Mouse (Mus musculus): ENCODE data around the gene Ntrk3. TPM values are rescaled to one million over a fixed set of nuclear protein-coding genes. Genes with fewer than 3 reads are reported as not detected.

Gene Ntrk3
- polyA plus RNA-seq, 1 experiment from 2014 or later = 2.6 TPM

DNA sequence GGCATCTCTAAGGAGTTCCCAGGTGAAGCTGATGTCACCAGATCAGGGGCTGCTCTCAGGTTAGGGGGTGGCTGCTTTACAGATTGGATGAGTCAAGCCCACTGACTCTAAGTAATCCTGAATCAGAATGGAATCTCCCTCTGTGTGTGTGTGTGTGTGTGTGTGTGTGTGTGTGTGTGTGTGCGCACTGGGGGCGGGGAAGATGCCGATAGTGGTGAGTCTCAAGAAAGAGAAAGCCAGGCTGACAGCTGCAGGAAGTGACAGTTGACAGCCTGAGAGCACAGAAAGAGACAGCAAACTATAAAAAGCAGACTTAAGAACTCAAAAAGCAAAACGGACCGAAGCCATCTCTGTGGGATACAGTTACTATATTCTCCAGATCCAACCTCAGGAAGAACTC lies 18.7 kb downstream of the Ntrk3 start:
- WGBS = 76% methylated on average over 5 of the region's 5 CpGs
- Histone ChIP-seq H3K27me3 (no peaks in the 10 kb centered on the region), H3K9me3 (no peaks in the 10 kb centered on the region), H3K27ac (no peak overlapping the region), H3K4me1 (no peaks in the 10 kb centered on the region), H3K4me3 (no peak overlapping the region), H3K4me2 (replicated peaks) (no peak overlapping the region), H3K9ac (no peak overlapping the region), H3K36me3 (no peaks in the 10 kb centered on the region)
- ATAC-seq (ENCODE audit: insufficient number of reproducible peaks, insufficient read depth, low FRiP score, low TSS enrichment) = no peak

DNA sequence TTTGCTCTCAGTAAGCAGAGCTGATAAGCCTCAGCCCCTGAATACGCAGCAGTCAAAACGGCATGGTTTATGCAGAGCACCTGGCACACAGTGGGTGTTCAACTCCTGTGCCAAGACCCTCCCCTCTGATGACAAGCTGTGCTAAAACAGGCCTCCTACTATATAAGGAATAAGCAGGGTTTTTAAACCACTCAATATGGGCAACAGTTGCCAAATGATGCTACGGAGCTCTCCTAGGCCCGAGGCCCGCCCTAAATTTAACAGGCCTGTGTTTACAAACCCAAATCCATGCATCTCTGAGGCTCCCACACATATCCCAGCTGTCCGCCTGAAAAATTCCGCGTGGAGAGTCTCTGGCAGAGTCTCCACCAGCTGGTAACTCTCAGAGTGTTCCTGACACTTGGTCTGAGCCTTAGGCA lies 19.6 kb downstream of the Ntrk3 start:
- no peak overlapping the region for H3K27ac ChIP-seq
- no peak overlapping the region for H3K4me2 ChIP-seq (replicated peaks)
- no peaks in the 10 kb centered on the region for H3K36me3 ChIP-seq
- ATAC-seq (ENCODE audit: insufficient number of reproducible peaks, insufficient read depth, low FRiP score, low TSS enrichment) = no peak
- no peaks in the 10 kb centered on the region for H3K4me1 ChIP-seq
- H3K27me3 ChIP-seq = no peaks in the 10 kb centered on the region
- WGBS = 81% methylated on average over 8 of the region's 8 CpGs
- H3K4me3 ChIP-seq = no peak overlapping the region
- H3K9me3 ChIP-seq = no peaks in the 10 kb centered on the region
- no peak overlapping the region for H3K9ac ChIP-seq

DNA sequence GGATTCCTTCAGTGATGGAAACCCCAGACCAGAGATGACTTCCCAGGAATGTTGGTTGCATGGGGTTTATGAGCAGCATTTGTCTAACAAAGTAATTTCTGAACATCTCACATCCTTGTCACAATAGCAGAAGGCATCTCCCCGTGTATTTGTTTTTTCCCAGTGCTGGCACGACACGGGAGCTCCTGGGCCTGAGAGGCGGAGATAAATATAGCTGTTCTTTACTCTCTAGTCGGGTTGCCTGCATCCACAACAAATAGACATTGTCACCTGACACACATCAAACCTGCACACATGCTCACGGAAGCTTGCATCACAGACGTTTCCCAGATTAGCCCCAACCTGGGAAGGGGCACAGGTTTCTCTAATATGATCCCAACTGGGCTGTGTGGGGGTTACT lies 30.1 kb downstream of the Ntrk3 start:
- Histone ChIP-seq H3K36me3 (no peaks in the 10 kb centered on the region), H3K4me3 (no peak overlapping the region), H3K27ac (no peak overlapping the region), H3K4me1 (no peaks in the 10 kb centered on the region), H3K27me3 (no peaks in the 10 kb centered on the region), H3K9ac (no peak overlapping the region), H3K4me2 (replicated peaks) (no peak overlapping the region), H3K9me3 (no peaks in the 10 kb centered on the region)
- 81% methylated on average over 7 of the region's 7 CpGs for WGBS
- ATAC-seq (ENCODE audit: insufficient number of reproducible peaks, insufficient read depth, low FRiP score, low TSS enrichment) = no peak

DNA sequence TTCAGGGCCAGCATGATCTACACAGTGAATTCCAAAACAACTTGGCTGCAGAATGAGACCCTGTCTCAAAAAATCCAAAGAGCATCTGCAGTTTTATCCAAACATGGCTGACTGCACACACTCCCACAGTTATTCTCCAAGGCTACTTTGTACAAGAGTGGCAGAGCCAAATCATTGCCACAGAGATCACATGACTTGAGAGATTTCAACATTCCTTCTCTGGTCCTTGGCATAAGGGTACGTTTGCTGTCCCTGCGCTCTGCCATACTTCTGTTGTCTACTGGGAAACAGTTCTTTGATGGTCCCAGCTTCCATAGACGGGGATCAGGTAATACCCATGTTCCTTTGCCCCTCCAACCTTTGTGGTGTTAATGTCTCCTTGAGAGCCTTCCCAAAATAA lies 30.7 kb downstream of the Ntrk3 start:
- H3K27me3 ChIP-seq = no peaks in the 10 kb centered on the region
- H3K9me3 ChIP-seq = no peaks in the 10 kb centered on the region
- no peaks in the 10 kb centered on the region for H3K4me1 ChIP-seq
- 88% methylated on average over 3 of the region's 3 CpGs for WGBS
- no peak for ATAC-seq (ENCODE audit: insufficient number of reproducible peaks, insufficient read depth, low FRiP score, low TSS enrichment)
- H3K4me2 ChIP-seq (replicated peaks) = no peak overlapping the region
- H3K27ac ChIP-seq = no peak overlapping the region
- H3K9ac ChIP-seq = no peak overlapping the region
- H3K36me3 ChIP-seq = no peaks in the 10 kb centered on the region
- H3K4me3 ChIP-seq = no peak overlapping the region

DNA sequence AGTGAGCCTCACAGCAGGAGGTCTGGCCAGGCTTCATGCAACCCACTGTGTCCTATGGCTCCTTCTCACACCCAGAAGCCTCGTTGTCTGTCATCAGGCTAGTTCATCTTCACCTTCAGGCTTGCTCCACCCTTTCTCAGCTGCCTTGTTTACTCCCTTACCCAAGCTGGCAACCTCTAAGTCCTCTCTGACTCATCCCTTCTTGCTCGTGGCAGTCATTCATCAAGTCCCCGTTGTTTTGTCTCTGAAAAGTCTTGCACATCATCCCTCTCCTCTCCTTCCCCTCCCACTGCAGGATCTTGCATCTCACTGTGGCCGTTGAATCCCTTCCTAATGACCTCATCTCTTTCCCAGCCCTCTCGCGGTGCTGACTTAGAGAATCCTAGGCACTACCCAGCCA lies 35.1 kb downstream of the Ntrk3 start:
- 70% methylated on average over 6 of the region's 6 CpGs for WGBS
- H3K4me1 ChIP-seq = no peaks in the 10 kb centered on the region
- H3K4me2 ChIP-seq (replicated peaks) = no peak overlapping the region
- ATAC-seq (ENCODE audit: insufficient number of reproducible peaks, insufficient read depth, low FRiP score, low TSS enrichment) = no peak
- no peak overlapping the region for H3K9ac ChIP-seq
- H3K36me3 ChIP-seq = no peaks in the 10 kb centered on the region
- H3K4me3 ChIP-seq = no peak overlapping the region
- H3K27me3 ChIP-seq = no peaks in the 10 kb centered on the region
- no peak overlapping the region for H3K27ac ChIP-seq
- H3K9me3 ChIP-seq = no peaks in the 10 kb centered on the region

DNA sequence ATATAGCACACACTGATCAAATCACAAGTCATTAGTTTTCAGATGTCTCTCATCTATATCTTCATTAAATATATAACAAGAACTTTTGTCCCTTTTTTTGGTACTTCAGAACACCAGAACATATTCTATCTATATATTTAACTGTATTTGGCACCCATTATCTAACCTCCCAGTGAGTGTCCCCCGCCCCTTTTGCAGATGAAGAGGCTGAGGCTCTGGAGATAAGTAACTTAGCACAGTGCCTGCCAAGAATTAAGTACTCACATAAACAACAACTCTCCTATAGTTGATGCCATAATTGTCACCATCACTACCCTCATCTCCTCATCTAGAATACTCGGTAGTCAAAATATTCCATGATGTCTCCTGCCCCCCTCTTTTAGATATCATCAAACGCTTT lies 42.6 kb downstream of the Ntrk3 start:
- 83% methylated on average over 3 of the region's 3 CpGs for WGBS
- Histone ChIP-seq H3K9me3 (no peaks in the 10 kb centered on the region), H3K4me3 (no peak overlapping the region), H3K9ac (no peak overlapping the region), H3K4me1 (no peaks in the 10 kb centered on the region), H3K27me3 (no peaks in the 10 kb centered on the region), H3K27ac (no peak overlapping the region), H3K36me3 (no peaks in the 10 kb centered on the region), H3K4me2 (replicated peaks) (no peak overlapping the region)
- ATAC-seq (ENCODE audit: insufficient number of reproducible peaks, insufficient read depth, low FRiP score, low TSS enrichment) = no peak

DNA sequence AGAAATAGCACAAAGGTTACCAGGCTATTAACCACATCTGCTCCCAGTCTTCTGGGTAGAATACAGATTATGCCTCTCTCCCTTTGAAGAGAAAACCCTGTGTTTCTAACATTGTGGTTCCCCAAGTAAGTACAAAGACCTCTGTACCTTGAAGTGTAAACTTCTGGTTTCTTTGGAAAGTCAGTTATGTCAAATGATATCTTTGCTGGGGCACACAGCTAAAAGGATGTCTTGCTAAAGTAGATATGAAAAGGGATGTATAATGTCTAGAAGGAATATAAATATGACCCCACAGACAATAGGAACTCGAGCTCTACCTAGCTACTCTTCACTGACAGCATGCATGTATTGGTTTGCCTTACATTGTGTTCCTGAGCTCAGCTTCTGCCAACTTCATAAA lies 44.7 kb downstream of the Ntrk3 start:
- Histone ChIP-seq H3K27ac (no peak overlapping the region), H3K27me3 (no peaks in the 10 kb centered on the region), H3K4me2 (replicated peaks) (no peak overlapping the region), H3K9ac (no peak overlapping the region), H3K9me3 (no peaks in the 10 kb centered on the region), H3K36me3 (no peaks in the 10 kb centered on the region), H3K4me1 (no peaks in the 10 kb centered on the region), H3K4me3 (no peak overlapping the region)
- 59% methylated on average over 1 of the region's 1 CpGs for WGBS
- no peak for ATAC-seq (ENCODE audit: insufficient number of reproducible peaks, insufficient read depth, low FRiP score, low TSS enrichment)

DNA sequence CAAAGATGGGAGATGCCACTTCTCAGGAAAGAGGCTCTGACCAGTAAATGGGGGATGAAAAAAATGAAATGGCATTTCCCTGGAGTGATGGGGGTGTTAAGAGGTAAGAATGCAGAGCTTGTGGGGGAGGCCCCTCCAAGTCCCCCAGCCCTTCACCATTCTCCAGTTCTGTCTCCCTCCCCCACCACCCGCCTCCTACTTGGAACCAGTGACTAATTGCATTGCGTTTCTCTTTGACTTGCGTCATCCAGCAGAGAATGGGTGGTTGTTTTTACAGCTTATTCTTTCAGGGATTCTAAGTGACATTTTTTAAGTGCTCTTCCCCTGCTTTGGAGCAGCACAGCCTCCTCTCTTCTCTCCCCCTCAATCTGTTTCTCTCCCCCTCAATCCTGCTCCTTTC lies 46.9 kb downstream of the Ntrk3 start:
- H3K9me3 ChIP-seq = no peaks in the 10 kb centered on the region
- H3K9ac ChIP-seq = no peak overlapping the region
- no peak for ATAC-seq (ENCODE audit: insufficient number of reproducible peaks, insufficient read depth, low FRiP score, low TSS enrichment)
- WGBS = 62% methylated on average over 3 of the region's 3 CpGs
- no peak overlapping the region for H3K27ac ChIP-seq
- no peaks in the 10 kb centered on the region for H3K27me3 ChIP-seq
- H3K4me3 ChIP-seq = no peak overlapping the region
- H3K4me2 ChIP-seq (replicated peaks) = no peak overlapping the region
- no peaks in the 10 kb centered on the region for H3K36me3 ChIP-seq
- no peaks in the 10 kb centered on the region for H3K4me1 ChIP-seq

DNA sequence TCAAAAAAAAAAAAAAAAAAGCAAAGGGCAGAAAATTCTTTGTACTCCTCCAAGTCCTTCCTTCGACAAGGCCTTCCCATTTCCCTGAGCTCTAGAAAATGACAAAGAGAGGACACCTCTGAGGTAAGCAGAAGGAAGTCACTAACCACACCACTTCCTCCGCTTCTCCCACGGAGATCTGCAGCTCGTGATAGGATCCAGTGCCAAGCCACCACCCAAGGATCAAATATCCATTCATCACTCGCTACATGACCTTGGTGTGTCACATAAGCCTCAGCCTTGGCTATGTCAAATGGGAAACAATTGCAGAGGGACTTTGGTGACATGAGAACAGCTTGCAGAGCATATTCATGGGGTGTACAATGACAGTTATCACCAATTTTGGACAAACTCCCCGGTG lies 52.9 kb downstream of the Ntrk3 start:
- no peak overlapping the region for H3K4me2 ChIP-seq (replicated peaks)
- H3K4me3 ChIP-seq = no peak overlapping the region
- WGBS = 60% methylated on average over 6 of the region's 6 CpGs
- no peaks in the 10 kb centered on the region for H3K36me3 ChIP-seq
- H3K4me1 ChIP-seq = no peaks in the 10 kb centered on the region
- no peaks in the 10 kb centered on the region for H3K27me3 ChIP-seq
- no peak overlapping the region for H3K27ac ChIP-seq
- no peak overlapping the region for H3K9ac ChIP-seq
- ATAC-seq (ENCODE audit: insufficient number of reproducible peaks, insufficient read depth, low FRiP score, low TSS enrichment) = no peak
- no peaks in the 10 kb centered on the region for H3K9me3 ChIP-seq

DNA sequence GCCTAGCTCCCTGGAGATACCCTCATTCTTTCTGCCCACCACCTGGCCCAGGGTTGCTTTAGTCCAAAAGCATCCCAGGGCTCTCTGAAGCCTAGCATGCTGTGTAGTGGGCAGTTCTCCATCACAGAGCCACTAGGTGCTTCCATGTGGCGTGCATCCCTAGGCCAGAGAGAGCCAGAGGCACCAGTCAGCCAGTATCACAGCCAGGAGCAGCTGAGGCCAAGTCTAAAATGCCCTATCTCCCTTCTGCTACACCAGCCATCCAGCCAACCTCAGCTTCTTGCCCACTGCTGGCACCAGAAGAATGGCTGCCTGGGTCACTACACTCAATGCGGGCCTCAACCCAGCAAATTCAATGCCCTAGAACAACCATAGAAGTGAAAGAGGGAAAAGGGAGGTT lies 56.9 kb downstream of the Ntrk3 start:
- H3K36me3 ChIP-seq = no peaks in the 10 kb centered on the region
- no peak for ATAC-seq (ENCODE audit: insufficient number of reproducible peaks, insufficient read depth, low FRiP score, low TSS enrichment)
- 86% methylated on average over 2 of the region's 2 CpGs for WGBS

DNA sequence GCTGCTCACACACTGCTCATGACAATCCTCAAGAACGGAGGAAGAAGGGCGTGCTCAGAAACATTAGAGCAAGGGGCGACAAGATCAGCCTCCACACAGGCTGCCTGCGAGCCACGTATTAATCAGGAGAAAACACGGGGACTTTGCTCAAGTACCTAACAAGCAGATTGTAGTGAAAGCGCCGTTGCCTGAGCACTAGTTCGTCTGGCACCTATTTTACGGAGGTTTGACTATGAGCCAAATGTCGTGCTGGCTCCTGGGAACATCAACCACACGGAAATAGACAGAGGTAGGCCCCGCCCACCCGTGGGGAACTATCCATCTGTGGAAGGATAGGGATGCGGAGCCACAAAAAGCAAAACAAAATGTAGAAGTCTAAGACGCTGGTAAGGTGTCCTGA lies 68.4 kb downstream of the Ntrk3 start:
- Histone ChIP-seq H3K9me3 (no peaks in the 10 kb centered on the region), H3K9ac (no peak overlapping the region), H3K4me3 (no peak overlapping the region), H3K27me3 (no peaks in the 10 kb centered on the region), H3K36me3 (no peaks in the 10 kb centered on the region), H3K4me2 (replicated peaks) (no peak overlapping the region), H3K27ac (no peak overlapping the region), H3K4me1 (no peaks in the 10 kb centered on the region)
- WGBS = 90% methylated on average over 16 of the region's 16 CpGs
- ATAC-seq (ENCODE audit: insufficient number of reproducible peaks, insufficient read depth, low FRiP score, low TSS enrichment) = no peak

More for the DNA sequence above, 56.9 kb downstream of the Ntrk3 start:
- Histone ChIP-seq H3K27me3 (no peaks in the 10 kb centered on the region), H3K4me2 (replicated peaks) (no peak overlapping the region), H3K4me1 (no peaks in the 10 kb centered on the region), H3K27ac (no peak overlapping the region), H3K4me3 (no peak overlapping the region), H3K9ac (no peak overlapping the region), H3K9me3 (no peaks in the 10 kb centered on the region)

DNA sequence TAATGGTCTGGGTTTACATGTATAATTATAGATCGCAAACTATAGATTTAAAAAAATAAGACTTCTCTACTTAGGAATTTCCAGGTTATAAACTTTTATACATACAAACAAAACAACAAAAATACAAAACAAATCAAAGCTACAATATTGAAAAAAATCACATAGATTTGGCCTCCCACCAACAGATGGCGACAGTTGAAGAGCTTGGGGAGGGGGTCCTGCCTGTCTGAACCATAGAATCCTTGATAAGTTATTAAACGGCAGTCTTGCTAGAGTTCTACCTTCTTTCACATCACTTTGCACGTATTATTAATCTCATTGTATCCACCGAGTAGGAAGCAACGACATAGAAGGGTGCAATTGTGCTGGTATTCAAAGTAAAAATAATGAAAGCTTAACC lies 68.9 kb downstream of the Ntrk3 start:
- H3K4me1 ChIP-seq = no peaks in the 10 kb centered on the region
- no peaks in the 10 kb centered on the region for H3K36me3 ChIP-seq
- no peaks in the 10 kb centered on the region for H3K9me3 ChIP-seq
- WGBS = 94% methylated on average over 6 of the region's 6 CpGs
- no peak overlapping the region for H3K27ac ChIP-seq
- no peaks in the 10 kb centered on the region for H3K27me3 ChIP-seq
- ATAC-seq (ENCODE audit: insufficient number of reproducible peaks, insufficient read depth, low FRiP score, low TSS enrichment) = no peak
- no peak overlapping the region for H3K4me2 ChIP-seq (replicated peaks)
- no peak overlapping the region for H3K4me3 ChIP-seq
- no peak overlapping the region for H3K9ac ChIP-seq

DNA sequence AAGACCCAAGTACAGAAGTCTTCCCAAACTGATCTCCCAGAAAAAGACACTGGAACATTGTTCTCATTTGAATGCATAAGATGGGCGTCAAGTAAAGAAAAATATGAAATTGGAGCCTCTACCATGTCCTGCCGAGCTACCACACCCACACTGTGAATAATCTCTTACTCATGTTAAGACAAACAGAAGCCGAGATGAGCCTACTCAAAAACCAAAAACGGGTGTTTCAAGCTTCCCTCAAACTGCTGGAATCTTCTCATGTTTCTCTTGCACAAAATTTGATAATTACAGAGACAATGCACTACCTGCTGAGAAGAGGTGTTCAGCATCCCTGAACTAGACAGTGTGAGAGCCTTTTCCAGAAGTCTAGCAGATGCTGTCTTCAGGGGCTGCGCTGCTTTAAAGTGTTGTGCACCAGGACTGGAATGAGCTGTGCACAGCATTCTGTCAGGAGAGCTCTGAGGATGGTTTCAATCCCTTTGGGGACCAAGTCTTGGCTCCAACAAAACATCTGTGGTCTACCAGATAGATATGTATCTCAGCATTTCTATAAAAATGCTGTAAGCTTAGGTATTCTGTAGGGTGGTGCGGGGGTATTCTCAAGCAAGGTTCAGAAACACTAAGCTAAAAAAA lies 69.7 kb downstream of the Ntrk3 start:
- Histone ChIP-seq H3K27me3 (no peaks in the 10 kb centered on the region), H3K4me2 (replicated peaks) (no peak overlapping the region), H3K4me1 (no peaks in the 10 kb centered on the region), H3K27ac (no peak overlapping the region), H3K36me3 (no peaks in the 10 kb centered on the region), H3K4me3 (no peak overlapping the region), H3K9me3 (no peaks in the 10 kb centered on the region), H3K9ac (no peak overlapping the region)
- 80% methylated on average over 6 of the region's 6 CpGs for WGBS
- ATAC-seq (ENCODE audit: insufficient number of reproducible peaks, insufficient read depth, low FRiP score, low TSS enrichment) = no peak
